Mouse (Mus musculus) neural tube, embryonic 14.5 days (tissue): ENCODE measurements around the gene Hdgf. TPM values are rescaled to one million over a fixed set of nuclear protein-coding genes. Genes with fewer than 3 reads are reported as not detected.

Experiments used
- ATAC-seq: fragments of 200-750 bp; cut with Nextera tagmentation; 2 replicates; pipeline ENCODE4 v1.8.0; 2017; ENCODE audit warnings: low read depth, mild to moderate bottlenecking, moderate TSS enrichment, moderate library complexity
- H3K27ac ChIP-seq: fragments of 300-500 bp; sonication (generic); 2 replicates; pipeline ENCODE4 v1.5.1; 2014; ENCODE audit warnings: low read depth, mild to moderate bottlenecking, control low read depth, low read length, moderate library complexity, mixed read lengths
- H3K27me3 ChIP-seq: fragments of 300-500 bp; sonication (generic); 2 replicates; pipeline ENCODE4 v1.6.1; 2014; ENCODE audit warnings: low read length; ENCODE audit not compliant: control insufficient read depth, insufficient read depth
- H3K36me3 ChIP-seq: fragments of 300-500 bp; sonication (generic); 2 replicates; pipeline ENCODE4 v1.6.1; 2014; ENCODE audit warnings: low read length, mixed read lengths; ENCODE audit not compliant: control insufficient read depth, insufficient read depth
- H3K4me1 ChIP-seq: fragments of 300-500 bp; sonication (generic); 2 replicates; pipeline ENCODE4 v1.6.1; 2014; ENCODE audit warnings: low read length; ENCODE audit not compliant: control insufficient read depth, insufficient read depth
- H3K4me2 ChIP-seq: fragments of 300-500 bp; sonication (generic); 2 replicates; pipeline ENCODE4 v1.6.1; 2014; ENCODE audit warnings: mild to moderate bottlenecking, low read depth, low read length, control low read depth
- H3K4me3 ChIP-seq: fragments of 300-500 bp; sonication (generic); 2 replicates; pipeline ENCODE4 v1.5.1; 2014; ENCODE audit warnings: low read depth, low read length, control low read depth, mixed read lengths
- H3K9ac ChIP-seq: fragments of 300-500 bp; sonication (generic); replicated peaks from 2 replicates; pipeline ENCODE4 v1.6.1; 2014; ENCODE audit warnings: low read depth, mild to moderate bottlenecking, control low read depth, low read length, mixed read lengths
- H3K9me3 ChIP-seq: fragments of 300-500 bp; sonication (generic); 2 replicates; pipeline ENCODE4 v1.6.1; 2016; ENCODE audit warnings: low read length; ENCODE audit not compliant: control insufficient read depth
- WGBS: fragments of 180-500 bp; shearing (Covaris S2); extraction: QIAGEN DNeasy Blood & Tissue Kit; methylation state at CpG from one replicate; pipeline ENCODE4 v1.1.7; 2014; 5-methylcytosine and 5-hydroxymethylcytosine counted together
- polyA plus RNA-seq: library from polyadenylated mRNA; unstranded; fragments of >200 nt; fragmentation: Nextera tagmentation; extraction: Ambion mirVana; gene quantifications from 2 replicates; pipeline ENCODE4 v1.2.1, GENCODE M21; 2014

Gene Hdgf
- polyA plus RNA-seq, 1 experiment from 2014 or later: 128 TPM

DNA sequence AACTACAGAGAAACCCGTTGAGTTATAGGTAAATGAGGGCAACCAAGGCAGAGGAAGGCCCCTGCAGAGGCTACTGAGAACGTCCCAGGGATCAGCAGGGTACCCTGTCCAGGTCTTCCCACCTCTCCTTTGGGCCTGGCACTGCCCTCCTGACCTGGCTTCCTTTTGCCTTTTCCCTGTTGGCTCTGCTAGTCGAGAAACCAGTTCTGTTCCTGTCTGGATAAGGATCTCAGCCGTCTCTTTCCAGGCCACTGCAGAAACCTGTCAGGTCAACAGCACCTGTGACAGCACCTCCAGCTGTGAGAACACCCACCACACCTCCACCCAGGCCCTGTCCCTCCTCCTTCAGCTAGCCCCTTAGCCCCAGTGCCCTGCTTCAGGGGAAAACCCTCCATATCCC is 52.4 kb downstream of the Hdgf start:
- Histone ChIP-seq H3K9ac (no peak overlapping the region), H3K27me3 (no peaks in the 10 kb centered on the region), H3K9me3 (no peaks in the 10 kb centered on the region), H3K36me3 (no peaks in the 10 kb centered on the region), H3K4me2 (no peak overlapping the region), H3K4me3 (no peak overlapping the region), H3K27ac (no peak overlapping the region), H3K4me1 (no peaks in the 10 kb centered on the region)
- WGBS: 12% methylated on average over 4 of the region's 4 CpGs
- no peak for ATAC-seq

DNA sequence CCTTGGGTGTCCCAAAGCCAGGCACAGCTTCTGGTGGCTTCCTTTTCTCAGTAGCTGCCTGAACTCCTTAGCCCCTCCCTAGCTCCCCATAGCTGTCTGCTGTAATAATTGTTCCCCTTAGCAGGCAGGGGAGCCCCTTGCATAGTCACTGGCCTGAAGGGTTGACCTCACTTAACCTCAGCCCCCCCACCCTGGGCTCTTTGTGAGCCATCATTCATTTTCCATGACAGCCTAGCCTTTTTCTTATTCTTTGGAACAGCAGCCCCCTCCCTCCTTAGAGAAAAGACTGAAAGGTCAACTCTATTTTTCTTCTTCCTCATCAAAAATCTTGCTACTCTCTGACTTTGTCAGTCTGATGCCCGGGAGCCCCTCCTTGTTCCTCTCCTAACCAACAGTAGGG is 52.8 kb downstream of the Hdgf start:
- no peak overlapping the region for H3K4me2 ChIP-seq
- no peak overlapping the region for H3K9ac ChIP-seq
- no peak for ATAC-seq
- no peak overlapping the region for H3K27ac ChIP-seq
- no peaks in the 10 kb centered on the region for H3K4me1 ChIP-seq
- no peak overlapping the region for H3K4me3 ChIP-seq
- no peaks in the 10 kb centered on the region for H3K36me3 ChIP-seq
- H3K27me3 ChIP-seq: no peaks in the 10 kb centered on the region
- no peaks in the 10 kb centered on the region for H3K9me3 ChIP-seq
- WGBS: 17% methylated on average over 1 of the region's 1 CpGs

DNA sequence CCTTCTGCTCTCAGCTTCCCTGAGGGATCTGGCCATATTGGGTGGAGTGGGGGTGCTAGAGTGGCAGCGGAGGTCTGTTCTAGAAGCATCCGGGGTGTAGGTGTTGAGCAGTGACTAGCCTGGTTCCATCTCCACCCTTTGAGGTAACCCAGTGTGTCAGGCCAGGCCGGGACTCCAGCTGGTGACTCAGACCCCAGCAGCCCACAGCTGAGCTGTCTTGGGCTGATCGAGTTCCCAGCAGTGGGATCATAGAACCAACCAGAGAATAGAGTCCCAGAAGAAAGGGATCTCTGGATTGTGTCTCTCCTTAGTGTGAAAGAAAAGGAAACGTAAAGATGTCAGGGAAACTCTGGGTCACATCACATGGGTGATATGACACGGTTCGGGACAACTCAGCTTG is 53.2 kb downstream of the Hdgf start:
- 38% methylated on average over 7 of the region's 7 CpGs for WGBS
- ATAC-seq: no peak
- Histone ChIP-seq H3K36me3 (no peaks in the 10 kb centered on the region), H3K4me1 (no peaks in the 10 kb centered on the region), H3K9ac (no peak overlapping the region), H3K4me2 (no peak overlapping the region), H3K9me3 (no peaks in the 10 kb centered on the region), H3K27me3 (no peaks in the 10 kb centered on the region), H3K27ac (no peak overlapping the region), H3K4me3 (no peak overlapping the region)

DNA sequence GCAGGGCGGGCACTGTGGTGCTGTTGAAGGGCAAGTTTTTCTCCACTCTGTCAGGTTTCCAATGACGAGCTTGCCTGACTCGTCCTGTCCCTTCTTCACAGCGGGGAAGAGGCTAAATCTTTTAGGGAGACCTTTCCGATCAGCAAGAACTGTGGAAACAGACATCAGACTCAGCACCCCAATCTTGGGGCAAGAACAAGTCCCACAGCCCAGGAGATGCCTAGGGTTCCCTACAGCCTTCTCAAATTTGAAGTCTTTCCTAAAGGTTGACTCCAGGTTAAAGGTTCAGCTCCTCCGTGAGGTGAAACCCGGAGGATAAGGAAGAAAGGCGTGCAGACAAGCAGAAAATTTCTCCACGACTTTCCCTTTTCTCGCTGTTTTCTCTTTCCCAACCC is 54.1 kb downstream of the Hdgf start:
- H3K4me2 ChIP-seq: peak overlapping the region; percentile 63
- WGBS: 2% methylated on average over 10 of the region's 10 CpGs
- ATAC-seq: no peak

DNA sequence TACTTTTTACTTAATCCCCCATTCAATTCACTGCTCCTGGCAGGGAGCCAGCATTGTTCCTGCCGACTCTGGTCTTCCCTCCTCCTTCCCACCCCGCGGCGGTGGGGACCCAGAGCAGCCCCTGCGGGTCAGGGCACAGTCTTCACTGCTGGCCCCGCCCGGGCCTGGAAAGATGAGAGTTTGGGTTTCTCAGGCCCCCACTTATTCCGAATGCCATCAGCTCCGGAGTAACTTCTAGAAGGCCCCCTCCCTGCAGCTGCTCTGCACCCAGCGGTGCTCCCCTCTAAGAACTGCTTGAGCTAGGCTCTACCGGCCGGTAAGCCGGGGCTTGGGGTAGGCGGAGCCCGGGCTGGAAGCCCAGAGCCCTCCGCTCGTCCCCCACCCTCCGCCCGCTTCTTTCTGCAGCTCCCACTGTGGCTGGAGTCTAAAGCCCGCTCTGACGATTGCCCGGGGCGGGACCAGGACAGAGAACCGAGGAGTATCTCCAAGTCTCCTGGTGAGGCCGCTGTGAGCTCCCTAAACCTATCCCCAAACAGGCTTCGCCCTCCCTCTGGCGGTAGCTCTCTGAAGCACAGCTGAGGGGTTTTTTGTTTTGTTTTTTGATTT is 54.6 kb downstream of the Hdgf start:
- Histone ChIP-seq H3K27me3 (no peaks in the 10 kb centered on the region), H3K4me2 (peak overlapping the region; percentile 63), H3K27ac (peak overlapping the region; percentile 90), H3K9ac (peak overlapping the region; percentile 61), H3K4me3 (peak overlapping the region; percentile 42), H3K9me3 (no peaks in the 10 kb centered on the region), H3K4me1 (no peaks in the 10 kb centered on the region), H3K36me3 (no peaks in the 10 kb centered on the region)
- under 1% methylated on average over 27 of the region's 27 CpGs for WGBS
- peak; percentile 98 for ATAC-seq

More for the DNA sequence above, 54.1 kb downstream of the Hdgf start:
- Histone ChIP-seq H3K9ac (peak overlapping the region; percentile 61; the same call in 1 of the 2 replicates), H3K9me3 (no peaks in the 10 kb centered on the region), H3K4me1 (no peaks in the 10 kb centered on the region), H3K4me3 (peak overlapping the region; percentile 42), H3K36me3 (no peaks in the 10 kb centered on the region), H3K27me3 (no peaks in the 10 kb centered on the region), H3K27ac (peak overlapping the region; percentile 90)

Other genes with a start within 250 kb of the Hdgf start
- gene Lrrc71, start 157.7 kb upstream of the Hdgf start, polyA plus RNA-seq: 0.52 and 0.77 TPM in 2 replicates
- 0.80 and 103 TPM in 2 replicates for gene Ntrk1, start 111.2 kb upstream of the Hdgf start, polyA plus RNA-seq
- gene Insrr, start 109.4 kb upstream of the Hdgf start, polyA plus RNA-seq: 0.27 and 3.1 TPM in 2 replicates
- gene Pear1, start 82.0 kb upstream of the Hdgf start, polyA plus RNA-seq: 3.6 and 9.1 TPM in 2 replicates
- gene Sh2d2a, start 59.6 kb upstream of the Hdgf start, polyA plus RNA-seq: not detected in 2 replicates
- gene Prcc, start 20.7 kb upstream of the Hdgf start, polyA plus RNA-seq: 16.0 and 16.9 TPM in 2 replicates
- 53.5 and 58.9 TPM in 2 replicates for gene Mrpl24, start 13.2 kb downstream of the Hdgf start, polyA plus RNA-seq
- gene Isg20l2, start 24.0 kb downstream of the Hdgf start, polyA plus RNA-seq: 16.1 and 23.1 TPM in 2 replicates
- gene Rrnad1, start 24.4 kb downstream of the Hdgf start, polyA plus RNA-seq: 19.7 and 20.6 TPM in 2 replicates
- 45.5 and 103 TPM in 2 replicates for gene Crabp2, start 42.3 kb downstream of the Hdgf start, polyA plus RNA-seq
- 11.1 and 16.7 TPM in 2 replicates for gene Nes, start 64.8 kb downstream of the Hdgf start, polyA plus RNA-seq
- gene Bcan, start 93.9 kb downstream of the Hdgf start, polyA plus RNA-seq: 79.5 and 107 TPM in 2 replicates
- gene Hapln2, start 121.3 kb downstream of the Hdgf start, polyA plus RNA-seq: 0.39 and 0.76 TPM in 2 replicates
- gene Gpatch4, start 136.8 kb downstream of the Hdgf start, polyA plus RNA-seq: 31.2 and 36.5 TPM in 2 replicates
- gene Naxe, start 152.2 kb downstream of the Hdgf start, polyA plus RNA-seq: 157 and 167 TPM in 2 replicates
- gene Ttc24, start 172.0 kb downstream of the Hdgf start, polyA plus RNA-seq: not detected in 2 replicates
- 1.2 and 2.5 TPM in 2 replicates for gene Iqgap3, start 175.7 kb downstream of the Hdgf start, polyA plus RNA-seq
- gene Mef2d, start 236.1 kb downstream of the Hdgf start, polyA plus RNA-seq: 19.6 and 20.4 TPM in 2 replicates